Mouse (Mus musculus) ES-E14 (cell line): Measurements from ENCODE around the gene Metrnl.

Source experiments
- HCFC1 ChIP-seq: IDR thresholded peaks from 2 replicates; pipeline ENCODE4 v1.6.1; 2012; ENCODE audit warnings: low read length, inconsistent platforms, borderline replicate concordance; ENCODE audit not compliant: insufficient read depth
- MAFK ChIP-seq: IDR thresholded peaks from 2 replicates; pipeline ENCODE4 v1.6.1; 2014; ENCODE audit warnings: mild to moderate bottlenecking, low read depth, low read length, inconsistent platforms; ENCODE audit not compliant: insufficient read depth
- ZC3H11A ChIP-seq: IDR thresholded peaks from 2 replicates; pipeline ENCODE4 v1.6.1; 2012; ENCODE audit warnings: low read depth, mild to moderate bottlenecking, inconsistent platforms, low read length, borderline replicate concordance

- TF ChIP-seq HCFC1 = no peak
- TF ChIP-seq ZC3H11A = no peak
- no peak for TF ChIP-seq MAFK
These were observed 45.4 kb upstream of the Metrnl start for GRCm38 (mm10) chr11:121655807-121656511.
